Mouse (Mus musculus) adrenal gland, postnatal 25 days (tissue): Measurements from ENCODE around the gene Creg1. TPM values are rescaled to one million over a fixed set of nuclear protein-coding genes. Genes with fewer than 3 reads are reported as not detected.

ENCODE experiments used
- DNase-seq: peaks from one replicate; pipeline ENCODE4 v3.0.0; 2021; ENCODE audit warnings: mixed read lengths
- total RNA-seq: library from RNA; stranded (reverse); gene quantifications from 2 replicates; pipeline ENCODE4 v1.2.3, GENCODE M21; 2021

The Creg1 gene
- total RNA-seq, 1 experiment from 2014 or later, result 49.1 TPM

- no peak for DNase-seq
Observed at GRCm38 (mm10) chr1:165786296-165786695, 22.8 kb downstream of the Creg1 start.

GRCm38 (mm10) chr1:165788511-165788910, 25.0 kb downstream of the Creg1 start, which contains the start of gene Cd247:
TSS of gene Cd247 (plus strand) at chr1:165788681.
- DNase-seq, result no peak

DNA sequence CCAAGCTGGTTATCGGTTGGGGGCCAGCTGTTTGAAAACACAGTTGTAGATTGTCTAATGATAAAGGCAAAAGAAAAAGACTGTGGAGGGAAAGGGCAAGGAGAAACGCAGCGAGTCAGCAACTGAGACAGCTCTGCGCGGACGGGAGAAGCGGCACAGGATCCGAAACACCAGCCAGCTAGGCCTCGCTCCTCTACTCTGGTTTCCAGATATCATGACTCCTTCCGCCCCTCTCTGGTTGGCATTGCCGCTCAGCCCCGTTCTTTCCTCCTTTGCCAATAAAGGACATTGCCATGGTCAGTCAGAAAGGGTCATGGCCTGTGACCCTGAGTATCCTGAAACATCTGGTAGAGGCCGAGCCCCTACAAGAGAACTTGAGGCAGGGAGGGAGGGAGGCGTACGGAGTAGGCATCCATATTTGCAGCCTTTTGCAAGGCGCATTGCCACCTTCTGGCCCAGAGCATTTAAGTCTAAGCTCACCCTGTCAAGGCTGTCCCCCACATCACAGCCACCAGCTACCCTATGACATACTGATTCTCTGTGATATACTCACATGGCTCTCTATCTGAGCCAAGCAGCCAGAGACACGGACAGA, 25.6 kb downstream of the Creg1 start:
- no peak for DNase-seq

DNA sequence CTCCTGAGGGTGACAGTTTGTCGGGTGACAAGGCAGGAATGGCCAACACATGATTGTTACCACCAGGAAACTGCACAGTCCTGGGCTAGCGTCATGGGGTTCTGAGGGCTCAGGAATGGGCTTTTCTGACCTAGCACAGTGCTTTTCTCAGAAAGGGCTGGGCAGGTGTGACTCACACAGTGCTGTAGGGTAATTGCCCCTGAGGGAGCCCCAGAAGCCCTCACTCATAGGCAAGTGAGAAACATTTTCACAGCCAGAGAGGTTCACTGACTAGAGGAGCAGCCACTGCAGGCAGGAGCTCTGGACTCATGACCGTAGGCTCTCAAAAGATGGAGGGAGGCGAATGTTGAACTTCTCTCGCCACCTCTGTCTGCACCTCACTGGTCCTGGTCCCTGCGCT, 26.4 kb downstream of the Creg1 start:
- no peak for DNase-seq

GRCm38 (mm10) chr1:165790461-165791210, 27.1 kb downstream of the Creg1 start:
- DNase-seq, result no peak

DNA sequence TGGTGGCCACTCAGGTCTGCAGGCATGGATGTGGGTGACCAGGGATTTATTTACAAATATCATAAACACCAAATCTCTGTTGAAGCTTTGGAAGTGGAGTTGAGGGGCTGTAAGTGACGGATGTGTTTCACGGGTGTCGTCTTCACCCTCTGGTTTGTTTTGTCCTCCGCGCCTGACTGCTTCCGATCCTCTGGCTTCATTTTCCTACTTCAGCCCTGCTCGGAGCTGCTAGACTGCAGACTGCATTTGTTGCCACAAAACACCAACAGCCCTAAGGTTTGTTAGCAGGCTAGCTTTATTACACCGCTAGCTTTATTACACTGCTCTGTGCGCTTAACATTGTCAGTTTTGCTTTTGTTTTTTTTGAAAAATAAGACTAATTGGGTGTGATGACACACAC, 27.9 kb downstream of the Creg1 start:
- DNase-seq, result no peak

- no peak for DNase-seq
Observed at GRCm38 (mm10) chr1:165801709-165802310, 38.3 kb downstream of the Creg1 start.

- no peak for DNase-seq
Observed at GRCm38 (mm10) chr1:165803107-165803506, 39.6 kb downstream of the Creg1 start.

- DNase-seq, result no peak
Observed at GRCm38 (mm10) chr1:165804133-165804532, 40.6 kb downstream of the Creg1 start.

DNA sequence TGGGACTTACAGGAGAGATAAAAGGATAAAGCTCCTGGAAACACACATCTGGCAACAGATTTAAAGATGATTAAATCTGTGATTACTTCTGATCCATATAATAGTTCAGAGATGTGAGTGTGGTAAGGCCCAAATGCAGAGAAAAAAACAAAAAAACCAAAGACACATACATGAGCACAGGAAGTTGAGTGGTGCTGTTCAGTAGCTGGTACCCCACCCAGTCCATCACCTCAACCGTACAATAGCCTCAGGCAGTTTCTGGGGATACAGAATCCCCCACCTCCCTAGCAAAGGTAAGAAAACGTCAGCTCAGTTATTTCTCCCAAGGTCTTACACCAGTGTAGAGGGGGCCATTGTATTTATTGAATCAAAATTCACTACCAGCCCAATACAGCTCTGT, 47.1 kb downstream of the Creg1 start:
- no peak for DNase-seq

- no peak for DNase-seq
Observed at GRCm38 (mm10) chr1:165811170-165811569, 47.6 kb downstream of the Creg1 start.

DNA sequence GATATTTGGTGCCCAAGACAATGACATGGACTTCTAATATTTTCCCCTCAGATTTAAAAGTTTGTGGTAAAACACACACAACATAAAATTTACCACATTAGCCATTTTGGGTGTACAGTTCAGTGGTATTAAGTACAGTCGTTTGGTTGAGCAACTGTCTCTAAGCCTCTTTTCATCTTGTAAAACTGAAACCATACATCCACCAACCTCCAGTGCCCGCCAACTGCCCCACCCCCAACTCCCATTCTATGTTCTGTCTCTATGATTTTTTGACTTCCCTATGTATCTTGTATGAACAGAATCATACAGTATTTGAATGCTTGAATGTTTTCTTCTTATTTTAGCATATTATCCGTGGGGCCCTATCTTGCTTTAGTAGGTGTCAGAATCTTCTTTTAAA, 49.2 kb downstream of the Creg1 start:
- no peak for DNase-seq

DNA sequence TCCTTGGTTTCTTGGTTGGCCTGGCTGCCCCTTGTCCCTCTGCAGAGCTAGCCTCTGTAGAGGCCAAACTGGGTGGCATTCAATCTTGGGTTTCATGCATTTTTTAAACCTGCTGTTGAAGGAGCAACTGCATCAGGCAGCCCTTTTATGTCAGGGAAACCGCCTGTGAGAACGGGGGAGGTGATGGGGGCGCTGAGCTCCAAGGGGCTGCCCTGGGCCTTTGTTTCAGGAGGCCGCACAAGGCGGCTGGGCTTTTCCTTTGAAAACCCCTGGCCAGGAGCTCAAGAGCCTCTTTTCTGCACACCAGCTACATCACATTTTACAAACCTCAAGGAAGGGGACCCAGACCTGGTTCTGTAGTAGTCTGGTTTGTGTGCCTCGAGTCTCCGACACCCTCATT, 50.6 kb downstream of the Creg1 start:
- DNase-seq, result no peak

- DNase-seq, result no peak
Observed at GRCm38 (mm10) chr1:165814521-165815278, 51.2 kb downstream of the Creg1 start.

DNA sequence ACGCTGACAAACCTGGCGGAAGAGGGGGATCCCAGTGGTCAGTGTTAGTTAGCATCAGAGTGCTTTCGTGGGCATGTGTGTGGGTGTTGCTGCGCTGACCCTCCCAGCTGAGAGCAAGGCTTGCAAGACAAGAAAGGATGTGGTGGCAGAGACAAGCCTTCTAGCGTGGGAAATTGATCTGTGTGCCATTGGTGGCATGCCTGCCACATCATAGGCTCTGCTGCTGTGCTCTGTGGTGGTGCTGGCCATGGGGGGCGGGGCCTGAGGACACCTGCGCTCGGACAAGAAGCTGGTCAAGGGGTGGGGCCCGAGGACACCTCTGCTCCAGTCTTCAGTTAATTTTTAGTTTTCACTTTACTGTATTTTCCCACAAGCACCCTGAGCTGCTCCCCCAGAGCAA, 52.8 kb downstream of the Creg1 start:
- no peak for DNase-seq

- no peak for DNase-seq
Observed at GRCm38 (mm10) chr1:165817264-165817663, 53.7 kb downstream of the Creg1 start.

DNA sequence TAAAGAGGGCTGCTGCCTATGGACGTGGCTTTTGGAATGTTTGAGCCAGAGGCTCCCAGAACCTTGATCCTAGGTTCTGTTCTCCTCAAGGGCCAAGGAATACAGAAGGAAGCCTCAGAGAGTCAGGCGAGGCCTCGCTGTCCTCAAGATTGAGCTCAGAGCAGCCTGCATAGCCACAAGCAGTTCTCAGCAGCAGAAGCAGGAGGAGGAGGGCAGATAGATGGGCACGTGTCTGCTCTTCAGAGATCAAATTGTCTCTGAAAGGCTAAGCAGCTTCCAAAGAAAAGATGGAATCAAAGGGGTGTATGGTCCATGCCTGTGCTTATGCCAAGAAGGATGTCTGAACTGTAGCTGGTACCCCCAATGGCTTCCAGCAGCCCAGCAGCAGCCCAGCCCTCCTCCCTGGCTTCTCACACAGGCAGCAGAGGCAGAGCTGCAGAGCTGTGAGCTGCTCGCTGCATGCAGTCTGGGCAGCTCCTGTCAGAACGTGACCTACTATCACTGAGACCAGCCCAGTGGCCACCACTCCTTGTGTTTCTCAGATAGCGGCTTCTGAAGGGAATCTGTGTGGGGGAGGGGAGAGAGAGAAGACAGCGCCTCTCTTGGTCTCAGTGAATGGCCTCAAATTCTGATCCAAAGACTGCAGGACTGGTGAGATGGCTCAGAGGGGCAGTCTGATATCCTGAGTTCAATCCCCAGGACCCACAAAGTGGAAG, 54.8 kb downstream of the Creg1 start:
- no peak for DNase-seq

GRCm38 (mm10) chr1:165819147-165819546, 55.6 kb downstream of the Creg1 start:
- DNase-seq, result no peak

DNA sequence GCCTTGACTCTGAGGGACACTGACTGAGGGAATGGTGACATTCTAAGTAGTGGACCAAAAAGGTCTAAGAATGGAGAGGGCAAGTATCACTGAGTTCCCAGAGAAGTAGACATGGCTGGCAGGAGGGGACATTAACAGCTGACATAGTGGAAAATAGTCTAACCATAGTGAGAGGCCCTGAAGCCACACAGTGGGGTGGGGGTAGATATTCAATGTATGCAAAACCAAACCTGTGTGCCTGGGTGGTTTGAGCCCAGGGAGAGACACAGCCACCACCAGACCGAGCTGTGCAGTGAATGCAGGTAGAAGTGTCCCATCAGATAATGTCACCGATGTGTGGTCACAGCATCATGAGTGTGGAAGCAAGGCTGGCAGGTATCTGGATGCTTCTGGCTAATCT, 58.5 kb downstream of the Creg1 start:
- no peak for DNase-seq
